Mouse (Mus musculus): ENCODE results near the gene Unc5b. TPM values are rescaled to one million over a fixed set of nuclear protein-coding genes. Genes with fewer than 3 reads are reported as not detected.

Unc5b gene
- polyA plus RNA-seq, 1 experiment from 2014 or later = 13.3 TPM

- H3K27ac ChIP-seq (replicated peaks in 1 of 2; ENCODE audit: control insufficient read depth in 1 of 2, insufficient read depth in 1 of 2, low read depth in 2 of 2, low read length in 2 of 2) = peak overlapping the region; percentile 9 to 100; a peak in 3 of 4 replicates
- H3K9ac ChIP-seq (ENCODE audit: low read length) = peak overlapping the region; percentile 46; the same call in 1 of the 2 replicates
- peaks cover 90 to 98% of the 10 kb centered on the region in 2 experiments for H3K4me1 ChIP-seq (ENCODE audit: control insufficient read depth in 2 of 2, insufficient read depth in 2 of 2, low read length in 2 of 2)
These were observed 10.8 kb downstream of the Unc5b start for GRCm38 (mm10) chr10:60820552-60820951.

GRCm38 (mm10) chr10:60819654-60820192 lies 11.7 kb downstream of the Unc5b start:
- no peak overlapping the region for H3K4me3 ChIP-seq (ENCODE audit: control insufficient read depth in 1 of 2, insufficient read depth in 1 of 2, low read depth in 1 of 2, low read length in 2 of 2)
- no peak for ATAC-seq (ENCODE audit: insufficient number of reproducible peaks, insufficient read depth, low FRiP score, low read depth)
- no peak overlapping the region for H3K4me2 ChIP-seq (ENCODE audit: low read length)
- no peaks in the 10 kb centered on the region for H3K36me3 ChIP-seq (ENCODE audit: control insufficient read depth, insufficient read depth, low read length)
- no peaks in the 10 kb centered on the region for H3K27me3 ChIP-seq (ENCODE audit: control insufficient read depth, insufficient read depth, low read length)
- H3K9me3 ChIP-seq (ENCODE audit: control insufficient read depth, low read length) = no peaks in the 10 kb centered on the region
- H3K27ac ChIP-seq (replicated peaks in 1 of 2; ENCODE audit: control insufficient read depth in 1 of 2, insufficient read depth in 1 of 2, low read depth in 2 of 2, low read length in 2 of 2) = peak overlapping the region; percentile 48 to 100
- H3K9ac ChIP-seq (ENCODE audit: low read length) = peak overlapping the region; percentile 48
- 65% methylated on average over 12 of the region's 12 CpGs for WGBS
- peaks cover 89 to 98% of the 10 kb centered on the region in 2 experiments for H3K4me1 ChIP-seq (ENCODE audit: control insufficient read depth in 2 of 2, insufficient read depth in 2 of 2, low read length in 2 of 2)

More at GRCm38 (mm10) chr10:60820552-60820951, 10.8 kb downstream of the Unc5b start:
- Histone ChIP-seq H3K4me3 (ENCODE audit: control insufficient read depth in 1 of 2, insufficient read depth in 1 of 2, low read depth in 1 of 2, low read length in 2 of 2) (no peak overlapping the region), H3K36me3 (ENCODE audit: control insufficient read depth, insufficient read depth, low read length) (no peaks in the 10 kb centered on the region), H3K4me2 (ENCODE audit: low read length) (no peak overlapping the region), H3K27me3 (ENCODE audit: control insufficient read depth, insufficient read depth, low read length) (no peaks in the 10 kb centered on the region), H3K9me3 (ENCODE audit: control insufficient read depth, low read length) (no peaks in the 10 kb centered on the region)
- 82% methylated on average over 11 of the region's 11 CpGs for WGBS
- ATAC-seq (ENCODE audit: insufficient number of reproducible peaks, insufficient read depth, low FRiP score, low read depth) = no peak

GRCm38 (mm10) chr10:60819179-60819578 lies 12.2 kb downstream of the Unc5b start:
- Histone ChIP-seq H3K4me3 (ENCODE audit: control insufficient read depth in 1 of 2, insufficient read depth in 1 of 2, low read depth in 1 of 2, low read length in 2 of 2) (no peak overlapping the region), H3K9me3 (ENCODE audit: control insufficient read depth, low read length) (no peaks in the 10 kb centered on the region), H3K27ac (replicated peaks in 1 of 2; ENCODE audit: control insufficient read depth in 1 of 2, insufficient read depth in 1 of 2, low read depth in 2 of 2, low read length in 2 of 2) (peak overlapping the region; percentile 99 to 100), H3K27me3 (ENCODE audit: control insufficient read depth, insufficient read depth, low read length) (no peaks in the 10 kb centered on the region), H3K4me1 (ENCODE audit: control insufficient read depth in 2 of 2, insufficient read depth in 2 of 2, low read length in 2 of 2) (peaks cover 90 to 98% of the 10 kb centered on the region in 2 experiments), H3K36me3 (ENCODE audit: control insufficient read depth, insufficient read depth, low read length) (no peaks in the 10 kb centered on the region), H3K9ac (ENCODE audit: low read length) (no peak overlapping the region), H3K4me2 (ENCODE audit: low read length) (no peak overlapping the region)
- WGBS = 9% methylated on average over 5 of the region's 5 CpGs
- ATAC-seq (ENCODE audit: insufficient number of reproducible peaks, insufficient read depth, low FRiP score, low read depth) = no peak; the same call in 1 of the 2 replicates

DNA sequence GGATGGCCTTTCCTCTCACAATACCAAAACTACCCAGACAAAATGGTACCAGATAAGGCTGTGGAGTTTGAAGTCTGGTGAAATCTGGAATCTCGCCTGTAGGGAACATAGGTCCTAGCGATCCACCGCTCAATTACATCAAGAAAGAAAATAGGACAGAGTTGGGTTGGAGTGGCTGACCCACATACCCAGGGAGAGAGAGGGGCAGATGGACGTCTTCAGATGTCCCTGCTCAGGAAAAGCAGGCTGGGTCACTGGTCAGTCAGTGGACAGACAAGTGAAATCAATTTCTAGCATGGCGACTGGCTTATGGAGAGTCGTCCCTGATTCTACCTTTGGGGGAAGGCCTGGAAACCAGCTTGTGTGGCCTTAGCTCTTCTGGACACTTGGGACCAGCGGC lies 12.7 kb downstream of the Unc5b start:
- Histone ChIP-seq H3K4me3 (ENCODE audit: control insufficient read depth in 1 of 2, insufficient read depth in 1 of 2, low read depth in 1 of 2, low read length in 2 of 2) (no peak overlapping the region), H3K27me3 (ENCODE audit: control insufficient read depth, insufficient read depth, low read length) (no peaks in the 10 kb centered on the region), H3K4me2 (ENCODE audit: low read length) (no peak overlapping the region), H3K9me3 (ENCODE audit: control insufficient read depth, low read length) (no peaks in the 10 kb centered on the region), H3K36me3 (ENCODE audit: control insufficient read depth, insufficient read depth, low read length) (no peaks in the 10 kb centered on the region), H3K9ac (ENCODE audit: low read length) (no peak overlapping the region), H3K4me1 (ENCODE audit: control insufficient read depth in 2 of 2, insufficient read depth in 2 of 2, low read length in 2 of 2) (peaks cover 90 to 98% of the 10 kb centered on the region in 2 experiments), H3K27ac (replicated peaks in 1 of 2; ENCODE audit: control insufficient read depth in 1 of 2, insufficient read depth in 1 of 2, low read depth in 2 of 2, low read length in 2 of 2) (peak overlapping the region; percentile 99 to 100)
- ATAC-seq (ENCODE audit: insufficient number of reproducible peaks, insufficient read depth, low FRiP score, low read depth) = no peak
- WGBS = 78% methylated on average over 7 of the region's 7 CpGs

GRCm38 (mm10) chr10:60817868-60818267 lies 13.5 kb downstream of the Unc5b start:
- Histone ChIP-seq H3K36me3 (ENCODE audit: control insufficient read depth, insufficient read depth, low read length) (no peaks in the 10 kb centered on the region), H3K9me3 (ENCODE audit: control insufficient read depth, low read length) (no peaks in the 10 kb centered on the region), H3K9ac (ENCODE audit: low read length) (peak overlapping the region; percentile 75), H3K4me2 (ENCODE audit: low read length) (peak overlapping the region; percentile 54; the same call in 1 of the 2 replicates), H3K27me3 (ENCODE audit: control insufficient read depth, insufficient read depth, low read length) (no peaks in the 10 kb centered on the region), H3K27ac (replicated peaks in 1 of 2; ENCODE audit: control insufficient read depth in 1 of 2, insufficient read depth in 1 of 2, low read depth in 2 of 2, low read length in 2 of 2) (peak overlapping the region; percentile 99 to 100), H3K4me1 (ENCODE audit: control insufficient read depth in 2 of 2, insufficient read depth in 2 of 2, low read length in 2 of 2) (peaks cover 89 to 98% of the 10 kb centered on the region in 2 experiments), H3K4me3 (ENCODE audit: control insufficient read depth in 1 of 2, insufficient read depth in 1 of 2, low read depth in 1 of 2, low read length in 2 of 2) (no peak overlapping the region)
- no peak for ATAC-seq (ENCODE audit: insufficient number of reproducible peaks, insufficient read depth, low FRiP score, low read depth)
- 76% methylated on average over 6 of the region's 6 CpGs for WGBS

DNA sequence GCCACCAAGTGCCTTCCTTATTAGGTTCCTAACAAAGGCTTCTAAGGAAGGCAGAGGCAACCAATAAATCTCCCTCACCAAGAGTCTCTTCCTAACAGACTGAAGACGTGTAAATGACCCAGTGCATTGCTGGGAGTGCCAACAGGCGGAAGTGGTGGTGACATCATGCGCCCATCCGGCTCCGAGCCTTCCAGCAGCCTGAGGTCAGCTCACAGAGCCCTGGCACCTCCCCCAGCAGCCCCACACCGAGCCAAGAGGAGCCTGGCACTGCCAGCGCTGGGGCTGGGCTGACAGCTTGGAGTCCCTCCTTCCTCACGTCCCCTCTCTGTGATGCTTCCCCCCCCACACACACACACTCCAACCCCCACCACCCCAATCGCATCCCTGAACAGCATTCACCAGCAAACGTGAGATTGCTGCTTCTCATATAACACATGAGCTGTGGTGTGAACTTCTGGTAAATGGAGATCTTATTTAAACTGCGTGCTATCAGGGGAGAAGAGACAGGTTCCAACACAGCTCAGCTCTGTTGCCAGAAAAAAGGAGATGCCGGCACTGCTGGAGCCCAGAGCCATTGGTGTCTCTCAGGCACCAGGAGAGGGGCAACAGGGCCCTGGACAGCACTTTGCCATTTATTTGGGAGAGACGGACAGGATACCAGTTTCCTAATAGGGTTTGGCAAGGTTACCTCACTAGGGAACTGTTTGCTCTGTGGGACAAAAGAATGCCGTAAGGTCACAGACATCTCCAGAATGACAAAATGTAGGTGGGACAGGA lies 14.3 kb downstream of the Unc5b start:
- peak; percentile 26; the same call in 1 of the 2 replicates for ATAC-seq (ENCODE audit: insufficient number of reproducible peaks, insufficient read depth, low FRiP score, low read depth)
- no peak overlapping the region for H3K4me3 ChIP-seq (ENCODE audit: control insufficient read depth in 1 of 2, insufficient read depth in 1 of 2, low read depth in 1 of 2, low read length in 2 of 2)
- 12% methylated on average over 14 of the region's 14 CpGs for WGBS
- H3K36me3 ChIP-seq (ENCODE audit: control insufficient read depth, insufficient read depth, low read length) = no peaks in the 10 kb centered on the region
- peak overlapping the region; percentile 75 for H3K9ac ChIP-seq (ENCODE audit: low read length)
- peaks cover 90 to 98% of the 10 kb centered on the region in 2 experiments for H3K4me1 ChIP-seq (ENCODE audit: control insufficient read depth in 2 of 2, insufficient read depth in 2 of 2, low read length in 2 of 2)
- no peaks in the 10 kb centered on the region for H3K9me3 ChIP-seq (ENCODE audit: control insufficient read depth, low read length)
- peak overlapping the region; percentile 99 to 100 for H3K27ac ChIP-seq (replicated peaks in 1 of 2; ENCODE audit: control insufficient read depth in 1 of 2, insufficient read depth in 1 of 2, low read depth in 2 of 2, low read length in 2 of 2)
- H3K4me2 ChIP-seq (ENCODE audit: low read length) = peak overlapping the region; percentile 54
- H3K27me3 ChIP-seq (ENCODE audit: control insufficient read depth, insufficient read depth, low read length) = no peaks in the 10 kb centered on the region

DNA sequence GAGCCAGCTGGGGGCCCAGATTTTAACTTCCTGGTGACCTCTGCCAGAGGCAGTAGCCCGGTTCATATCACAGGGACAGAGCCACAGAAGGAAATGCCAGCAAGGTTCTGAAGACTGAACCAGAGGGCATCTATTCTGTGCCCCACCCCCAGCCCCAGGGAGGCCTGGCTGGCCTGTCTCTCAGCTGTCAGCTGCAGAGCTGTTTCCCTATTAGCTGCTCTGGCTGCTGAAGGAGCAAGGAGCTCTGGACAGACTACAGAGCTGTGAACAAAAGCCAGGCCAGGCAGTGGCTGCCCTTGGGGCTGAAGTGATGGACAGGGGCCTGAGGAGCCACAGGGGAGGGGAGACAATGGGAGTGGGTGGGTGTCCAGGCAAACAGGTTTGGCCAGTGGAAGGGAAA lies 15.5 kb downstream of the Unc5b start:
- WGBS = 0% methylated on average over 1 of the region's 1 CpGs
- Histone ChIP-seq H3K27me3 (ENCODE audit: control insufficient read depth, insufficient read depth, low read length) (no peaks in the 10 kb centered on the region), H3K36me3 (ENCODE audit: control insufficient read depth, insufficient read depth, low read length) (no peaks in the 10 kb centered on the region), H3K27ac (replicated peaks in 1 of 2; ENCODE audit: control insufficient read depth in 1 of 2, insufficient read depth in 1 of 2, low read depth in 2 of 2, low read length in 2 of 2) (peak overlapping the region; percentile 99 to 100), H3K4me1 (ENCODE audit: control insufficient read depth in 2 of 2, insufficient read depth in 2 of 2, low read length in 2 of 2) (peaks cover 95 to 100% of the 10 kb centered on the region in 2 experiments), H3K4me2 (ENCODE audit: low read length) (peak overlapping the region; percentile 54), H3K9me3 (ENCODE audit: control insufficient read depth, low read length) (no peaks in the 10 kb centered on the region), H3K9ac (ENCODE audit: low read length) (peak overlapping the region; percentile 75), H3K4me3 (ENCODE audit: control insufficient read depth in 1 of 2, insufficient read depth in 1 of 2, low read depth in 1 of 2, low read length in 2 of 2) (no peak overlapping the region)
- ATAC-seq (ENCODE audit: insufficient number of reproducible peaks, insufficient read depth, low FRiP score, low read depth) = peak; percentile 4; the same call in 1 of the 2 replicates
